Mouse (Mus musculus) layer of hippocampus, adult 2 months (tissue): ENCODE measurements around the gene Nsun2. TPM values are rescaled to one million over a fixed set of nuclear protein-coding genes. Genes with fewer than 3 reads are reported as not detected.
"Not testable (repeated sequence)": the region's sequence is repeated elsewhere in the genome, so short reads cannot be mapped to it uniquely, and the experiment has no call there.

ENCODE experiments used
- DNase-seq, 2 experiments: peaks; one replicate each; pipeline ENCODE4 v3.0.0; 2022; ENCODE audit warnings: low spot score in 2 of 2
- H3K27ac ChIP-seq: fragments of 200-600 bp; 2 replicates; pipeline ENCODE4 v1.8.1; 2022
- H3K4me3 ChIP-seq: fragments of 200-600 bp; 2 replicates; pipeline ENCODE4 v1.8.1; 2022; ENCODE audit warnings: mild to moderate bottlenecking
- CTCF ChIP-seq: fragments of 200-600 bp; conservative IDR thresholded peaks from 2 replicates; pipeline ENCODE4 v1.8.1; 2022; ENCODE audit warnings: antibody characterized with exemption, mild to moderate bottlenecking, moderate library complexity
- total RNA-seq, 2 experiments: library from RNA; stranded (reverse); gene quantifications; 2 replicates each; pipeline ENCODE4 v1.2.3; 2021

Nsun2 gene
- total RNA-seq, 2 experiments from 2014 or later: 99.2 to 99.8 TPM

DNA sequence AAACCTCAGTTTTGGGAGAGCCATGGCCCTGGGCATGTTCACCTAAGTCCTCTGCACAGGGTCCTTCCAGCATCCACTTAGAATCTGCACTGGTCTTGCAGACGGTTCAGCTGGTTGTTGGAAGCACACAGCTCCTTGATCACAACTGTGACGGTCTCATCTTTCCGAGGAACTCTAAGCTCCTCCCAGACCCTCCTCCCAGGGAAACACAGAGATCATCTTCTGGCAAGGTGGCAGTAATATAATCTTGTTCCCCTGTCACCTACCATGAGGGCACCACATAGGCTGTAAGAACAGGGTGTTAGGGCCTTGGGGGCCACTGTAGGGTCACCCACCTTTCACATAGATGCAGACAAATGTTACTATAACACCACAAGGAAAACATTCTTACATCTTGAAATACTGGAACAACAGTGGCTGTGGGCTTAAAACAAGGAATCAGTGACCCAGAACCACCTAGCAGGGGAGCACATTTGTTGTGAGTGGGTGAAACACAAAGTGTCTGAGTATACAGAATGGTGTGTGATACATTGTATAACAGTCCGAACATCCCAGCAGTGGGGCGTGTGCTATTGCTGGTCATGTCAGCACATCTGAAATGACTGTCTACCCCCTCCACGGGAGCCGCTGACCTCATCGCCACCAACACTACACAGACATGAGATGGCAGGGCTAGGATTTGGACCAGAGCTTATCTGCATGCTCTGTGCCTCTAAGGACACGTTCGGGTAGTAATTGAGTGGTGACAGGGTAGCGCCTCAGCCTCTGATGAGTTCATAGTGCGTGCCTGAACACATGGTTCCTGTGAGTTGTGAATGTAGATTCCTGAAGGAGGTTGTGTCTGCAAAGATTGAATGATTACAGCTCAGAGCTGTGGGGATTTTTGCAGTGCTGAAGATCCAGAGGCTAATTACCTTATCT, 29.4 kb downstream of the Nsun2 start:
- TF ChIP-seq CTCF: no peak
- Histone ChIP-seq H3K4me3 (no peak overlapping the region), H3K27ac (no peak overlapping the region)
- DNase-seq: no peak

DNA sequence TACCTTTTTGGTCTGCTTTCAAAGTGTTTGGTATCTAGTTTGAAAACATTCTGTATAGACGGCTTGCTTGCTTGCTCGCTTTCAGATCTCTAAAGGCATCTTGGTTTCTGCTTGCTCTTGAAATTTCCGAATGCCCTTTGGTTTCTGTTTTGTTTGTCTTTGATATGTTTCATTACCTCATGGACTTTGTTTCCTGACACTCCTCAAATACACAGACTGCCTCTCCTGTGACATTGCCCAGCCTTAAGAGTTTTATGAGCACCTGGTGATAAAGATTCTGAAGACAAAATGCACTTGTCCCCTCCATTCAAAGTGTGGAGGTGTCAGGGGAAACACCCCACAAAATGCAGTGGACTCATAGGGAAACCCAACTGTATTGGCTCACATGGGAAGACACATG, 30.4 kb downstream of the Nsun2 start:
- Histone ChIP-seq H3K27ac (no peak overlapping the region), H3K4me3 (no peak overlapping the region)
- no peak for DNase-seq
- TF ChIP-seq CTCF: no peak

DNA sequence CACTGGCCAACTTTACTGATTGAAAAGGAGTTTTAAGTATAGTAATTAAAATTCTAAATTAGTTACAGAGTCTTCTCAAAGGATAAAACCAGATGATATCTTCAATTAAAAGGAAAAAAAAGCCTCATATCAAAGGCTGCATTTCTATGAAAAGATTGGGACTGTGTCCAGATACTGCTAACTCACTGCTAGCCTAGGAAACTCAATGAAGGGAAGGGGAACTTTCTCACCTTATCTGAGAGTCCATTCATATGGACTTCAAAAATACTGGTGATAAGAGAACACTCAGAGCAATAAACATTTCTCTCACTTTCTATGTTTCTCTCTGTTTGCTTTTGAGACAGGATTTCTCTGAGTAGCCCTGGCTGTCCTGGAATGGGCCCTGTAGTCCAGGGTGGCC, 31.0 kb downstream of the Nsun2 start:
- Histone ChIP-seq H3K27ac (no peak overlapping the region), H3K4me3 (no peak overlapping the region)
- DNase-seq: no peak
- TF ChIP-seq CTCF: no peak

DNA sequence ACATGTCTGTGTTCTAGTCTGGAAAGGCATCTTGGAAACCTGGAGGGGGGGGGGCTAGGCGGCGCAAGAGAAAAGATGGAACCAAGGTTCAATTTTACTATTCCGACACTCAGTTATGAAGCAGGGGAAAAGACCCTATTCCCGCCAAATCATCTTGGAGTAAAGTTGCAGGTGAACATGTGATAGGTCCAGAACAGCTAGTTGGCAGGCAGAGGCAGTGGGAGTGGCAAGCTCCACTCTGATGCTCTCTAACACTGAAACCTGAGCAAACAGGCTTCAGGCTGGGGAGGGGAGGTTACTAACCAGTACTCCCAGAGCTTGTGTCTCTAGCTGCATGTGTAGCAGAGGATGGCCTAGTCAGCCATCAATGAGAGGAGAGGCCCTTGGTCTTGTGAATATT, 31.9 kb downstream of the Nsun2 start:
- DNase-seq, H3K4me3 ChIP-seq, H3K27ac ChIP-seq: not testable (repeated sequence)

- Histone ChIP-seq H3K27ac (no peak overlapping the region), H3K4me3 (no peak overlapping the region)
- no peak for DNase-seq
- TF ChIP-seq CTCF: no peak
Measured at GRCm38 (mm10) chr13:69569201-69569600, 35.7 kb downstream of the Nsun2 start.

DNA sequence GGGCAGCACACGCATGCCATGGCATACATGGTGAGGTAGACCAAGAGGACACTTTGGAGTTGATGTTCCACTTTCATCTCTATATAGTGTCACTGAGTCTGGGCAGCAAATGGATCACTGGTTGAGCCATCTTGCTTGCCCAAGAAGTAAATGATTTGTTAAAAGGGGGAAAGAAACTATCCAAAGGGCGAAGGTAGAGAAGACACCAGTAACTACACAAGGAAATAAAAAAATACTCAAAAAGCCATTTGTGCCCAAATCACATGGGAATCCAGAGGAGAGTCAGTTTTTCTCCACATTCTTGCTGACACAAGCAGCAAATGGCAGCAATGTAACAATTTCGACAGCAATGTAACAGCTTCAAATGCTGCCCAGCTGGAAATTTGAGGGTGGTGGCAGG, 39.0 kb downstream of the Nsun2 start:
- Histone ChIP-seq H3K4me3 (no peak overlapping the region), H3K27ac (no peak overlapping the region)
- DNase-seq: no peak
- TF ChIP-seq CTCF: no peak

DNA sequence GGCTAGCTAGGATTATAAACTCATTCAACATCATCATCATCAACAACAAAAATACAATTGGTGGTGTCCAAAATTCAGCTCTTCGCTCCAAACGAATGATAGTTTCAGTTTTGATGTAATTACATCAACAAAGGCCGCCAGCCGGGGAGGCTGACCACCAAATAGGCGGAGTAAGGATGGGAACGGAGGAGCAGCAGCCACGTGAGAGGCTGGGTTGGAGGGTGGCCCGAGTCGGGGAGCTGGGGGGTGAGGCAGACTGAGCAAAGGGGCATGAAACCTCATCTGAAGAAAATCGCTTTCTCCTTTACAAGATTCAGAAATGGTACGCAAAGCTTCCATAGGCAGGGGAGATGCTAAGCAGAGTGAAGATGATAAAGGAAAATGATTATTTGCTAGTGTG, 43.1 kb downstream of the Nsun2 start:
- Histone ChIP-seq H3K4me3 (peak overlapping the region; percentile 48), H3K27ac (peak overlapping the region; percentile 69)
- TF ChIP-seq CTCF: no peak
- DNase-seq: peak in 1 of 2 experiments; percentile 27

GRCm38 (mm10) chr13:69577181-69577834, 43.8 kb downstream of the Nsun2 start:
- no peak overlapping the region for H3K4me3 ChIP-seq
- TF ChIP-seq CTCF: no peak
- peak overlapping the region; percentile 69 for H3K27ac ChIP-seq
- DNase-seq: no peak

DNA sequence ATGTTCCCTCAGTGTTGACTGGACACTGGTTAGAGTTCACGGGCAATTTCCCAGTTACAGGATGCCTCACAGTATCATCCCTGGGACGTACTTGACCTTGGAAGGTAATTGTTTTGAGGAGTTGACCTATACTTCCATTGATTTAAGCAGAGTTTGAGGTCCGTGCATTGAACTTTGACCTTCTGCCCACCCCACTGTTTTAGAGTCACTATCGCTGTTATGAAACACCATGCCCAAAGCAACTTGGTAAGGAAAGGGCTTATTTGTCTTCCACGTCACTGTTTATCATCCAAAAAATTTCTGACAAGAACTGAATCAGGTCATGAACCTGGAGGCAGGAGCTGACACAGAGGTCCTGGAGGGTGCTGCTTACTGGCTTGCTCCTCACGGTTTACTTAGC, 48.9 kb downstream of the Nsun2 start:
- TF ChIP-seq CTCF: no peak

DNA sequence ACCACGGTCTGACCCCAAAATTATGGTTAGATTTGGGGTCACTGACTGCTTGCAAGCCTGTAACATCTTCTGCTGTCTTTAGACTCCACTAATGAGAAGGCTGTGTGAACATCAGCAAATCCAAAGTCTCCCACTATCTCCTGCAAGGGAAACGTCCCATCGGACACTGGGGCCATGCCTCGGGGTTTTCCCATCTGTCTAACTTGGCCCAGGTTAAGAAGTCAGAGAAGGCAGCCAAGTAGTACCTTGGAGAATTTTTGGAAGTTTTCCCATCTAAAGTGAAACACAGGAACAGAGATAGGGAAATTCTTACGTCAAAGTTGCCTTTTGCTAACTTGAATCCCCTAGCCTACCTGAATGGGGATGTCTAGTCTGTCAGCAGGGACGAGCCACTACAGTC, 50.0 kb downstream of the Nsun2 start:
- no peak for TF ChIP-seq CTCF
- Histone ChIP-seq H3K27ac (no peak overlapping the region), H3K4me3 (no peak overlapping the region)
- DNase-seq: no peak

More for the DNA sequence above, 48.9 kb downstream of the Nsun2 start:
- H3K4me3 ChIP-seq: no peak overlapping the region
- DNase-seq: no peak
- no peak overlapping the region for H3K27ac ChIP-seq

DNA sequence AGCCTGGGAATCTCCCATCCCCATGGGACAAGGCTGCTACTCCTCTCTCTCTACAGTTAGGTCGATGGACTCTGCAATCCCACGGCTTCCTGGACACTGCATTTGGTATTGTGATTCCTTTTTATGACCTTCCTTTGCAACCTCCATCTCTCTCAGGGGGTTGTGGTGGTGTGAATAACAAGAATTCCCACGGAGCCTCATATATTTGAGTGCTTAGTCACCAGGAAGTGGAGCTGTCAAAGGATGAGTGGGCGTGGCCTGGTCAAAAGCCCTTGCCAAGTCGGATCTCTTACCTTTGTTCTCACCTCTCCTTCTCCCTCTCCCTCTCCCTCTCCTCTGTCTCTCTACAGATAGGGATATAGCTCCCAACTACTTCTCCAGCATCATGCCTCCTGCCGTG, 52.3 kb downstream of the Nsun2 start:
- H3K27ac ChIP-seq: no peak overlapping the region
- no peak for TF ChIP-seq CTCF
- H3K4me3 ChIP-seq: no peak overlapping the region
- DNase-seq: no peak

DNA sequence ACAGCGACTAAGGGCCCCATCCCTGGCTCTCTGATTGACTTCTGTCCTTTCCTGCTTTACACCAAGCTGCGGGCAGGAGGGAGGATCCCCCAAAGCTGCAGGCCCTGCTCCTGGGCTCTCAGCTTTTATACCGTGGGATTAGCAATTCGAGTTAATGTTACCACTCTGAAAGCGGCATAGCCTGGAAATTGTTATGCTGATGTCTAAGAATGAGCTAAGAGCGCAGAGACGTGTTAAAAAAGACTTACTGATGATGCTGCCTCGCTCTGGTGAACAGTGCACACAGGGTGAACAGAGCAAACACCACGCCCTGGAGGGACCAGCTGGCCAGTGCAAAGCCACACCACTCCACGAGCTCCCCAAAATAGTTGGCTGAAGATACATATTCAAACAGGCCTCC, 52.8 kb downstream of the Nsun2 start:
- no peak for TF ChIP-seq CTCF
- Histone ChIP-seq H3K4me3 (no peak overlapping the region), H3K27ac (no peak overlapping the region)
- no peak for DNase-seq

DNA sequence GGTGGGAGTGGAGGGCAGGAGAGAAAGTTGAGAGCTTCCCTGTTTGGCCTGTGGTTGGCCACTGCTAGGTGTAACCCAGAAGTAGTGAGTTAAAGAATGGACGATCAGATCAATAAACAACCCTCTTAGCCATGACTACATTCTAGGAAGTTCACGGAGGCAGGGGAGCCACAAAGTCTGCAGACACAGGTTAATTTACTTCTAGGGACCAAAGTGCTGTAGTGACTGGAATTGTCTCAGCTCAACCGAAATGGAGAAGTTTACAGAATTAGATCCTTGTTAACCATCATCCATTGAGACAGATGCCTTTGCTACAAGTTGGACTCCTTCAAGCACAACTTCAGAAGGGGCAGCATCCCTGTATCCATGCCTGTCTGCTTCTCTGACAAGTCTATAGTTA, 54.3 kb downstream of the Nsun2 start:
- no peak for TF ChIP-seq CTCF
- no peak overlapping the region for H3K4me3 ChIP-seq
- no peak overlapping the region for H3K27ac ChIP-seq
- DNase-seq: no peak

- Histone ChIP-seq H3K4me3 (no peak overlapping the region), H3K27ac (no peak overlapping the region)
- no peak for TF ChIP-seq CTCF
- DNase-seq: no peak
Measured at GRCm38 (mm10) chr13:69588263-69588662, 54.7 kb downstream of the Nsun2 start.
